Mouse (Mus musculus) thymus, postnatal 4 days (tissue): ENCODE measurements around the gene Fam71b.
A peak's percentile ranks its signal among the peaks of the same experiment; 100 is the strongest.

ENCODE experiments used
- DNase-seq: peaks from one replicate; pipeline ENCODE4 v3.0.0; 2021

The Fam71b gene

DNA sequence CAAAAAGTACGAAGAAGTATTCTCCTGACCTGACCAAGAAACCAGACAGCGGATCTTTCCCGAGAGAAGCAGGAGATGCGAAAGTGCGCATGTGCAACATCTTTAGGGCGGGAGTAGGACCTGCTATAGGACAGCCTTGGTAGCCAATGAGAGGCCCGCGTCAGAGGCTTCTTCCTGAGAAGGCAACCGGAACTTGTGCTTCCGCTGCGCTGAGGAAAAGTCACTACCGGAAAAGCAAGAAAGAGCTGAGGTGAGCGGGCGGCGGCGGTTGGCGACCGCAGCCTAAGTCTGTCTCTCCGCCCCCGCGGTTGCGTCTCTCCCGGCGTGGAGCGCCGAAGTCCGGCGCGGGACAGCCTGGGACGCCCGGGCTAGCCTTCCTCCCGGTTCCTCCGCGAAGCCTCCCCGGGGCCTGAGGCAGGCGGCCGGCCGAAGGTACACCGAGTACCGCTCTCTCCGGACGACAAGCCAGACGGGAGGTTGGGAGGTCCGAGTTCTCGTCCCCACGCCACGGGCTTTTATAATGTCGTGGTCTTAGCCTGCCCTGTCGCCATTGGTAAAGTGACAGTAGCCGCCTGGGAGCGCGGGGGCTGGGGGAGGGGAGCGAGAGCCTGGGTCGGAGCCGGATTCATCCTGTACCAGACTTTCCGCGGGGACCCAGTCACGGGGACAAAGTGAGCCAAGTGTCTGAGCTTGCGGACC, 40.5 kb downstream of the Fam71b start, which contains the start of gene Med7:
Gene Med7, plus strand, starts transcription at position 166 of the 699 bp plus-strand sequence.
- peak; percentile 90 for DNase-seq

DNA sequence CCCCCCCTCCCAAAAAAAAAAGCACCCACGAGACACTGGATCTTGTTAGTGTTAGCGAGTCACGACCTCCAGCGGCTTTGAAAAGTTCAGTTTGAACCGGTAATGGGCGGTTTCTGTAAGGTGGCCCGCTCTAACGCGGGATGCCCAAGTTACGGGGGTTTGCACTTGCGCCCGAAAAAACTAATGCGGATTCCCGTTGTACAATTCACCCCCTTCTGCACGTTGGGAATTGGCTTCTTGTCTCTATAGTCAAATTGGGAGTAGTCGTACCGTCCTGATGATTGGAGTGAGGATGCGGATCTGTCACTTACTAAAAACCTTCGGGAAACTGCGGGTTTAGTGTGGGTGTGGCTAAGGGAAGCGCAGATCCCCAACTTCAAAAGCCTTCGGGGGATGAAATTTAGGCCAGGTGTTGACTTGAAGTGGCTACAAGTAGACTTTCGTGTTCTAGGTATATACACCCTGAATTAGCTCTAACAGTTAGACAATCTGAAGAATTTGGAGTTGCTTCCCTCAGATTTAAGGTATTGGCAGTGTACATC, 41.2 kb downstream of the Fam71b start:
- no peak for DNase-seq

DNA sequence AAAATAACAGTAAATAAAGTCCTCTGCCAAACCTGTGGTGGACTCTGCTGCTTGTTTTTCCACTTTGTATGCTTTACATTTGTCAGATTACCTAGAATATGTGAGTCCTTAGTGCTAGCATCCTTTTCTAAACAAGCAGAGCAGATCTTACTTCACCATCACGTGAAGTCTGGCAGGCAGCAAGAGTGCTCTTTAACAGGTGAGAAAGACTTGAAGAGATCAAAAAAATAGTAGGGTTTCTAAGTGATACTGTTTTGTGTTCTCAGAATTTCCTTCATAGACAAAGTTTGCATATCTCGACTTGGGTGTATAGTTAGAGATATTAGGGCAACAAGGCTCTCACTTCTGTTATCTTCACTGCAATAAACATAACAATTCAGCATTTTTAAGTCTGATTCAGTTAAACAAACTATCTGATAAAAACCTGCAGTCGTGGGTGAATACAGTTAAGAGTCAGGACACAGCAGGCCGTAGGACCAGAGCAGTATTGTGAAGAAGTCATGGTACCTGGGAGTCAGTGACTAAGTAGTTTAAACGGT, 42.7 kb downstream of the Fam71b start:
- DNase-seq, result no peak

DNA sequence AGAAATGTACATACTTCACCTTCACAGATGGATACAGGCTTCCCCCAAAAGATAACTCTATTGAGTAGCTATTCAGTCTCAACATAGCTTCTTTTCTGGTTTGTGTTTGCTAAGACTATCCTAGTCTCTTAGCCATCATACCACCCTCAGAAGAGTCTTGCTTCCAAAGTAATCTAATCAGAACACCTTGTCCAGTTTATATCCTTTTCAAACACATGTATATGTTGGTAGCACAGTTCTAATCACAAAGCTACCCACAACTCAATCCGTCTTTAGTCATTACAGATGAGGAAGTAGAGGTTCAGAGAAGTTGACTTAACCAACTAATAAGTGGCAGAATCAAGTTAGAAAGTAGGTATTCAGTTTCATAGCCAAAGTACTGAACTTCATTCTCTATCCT, 45.4 kb downstream of the Fam71b start:
- DNase-seq, result no peak

DNA sequence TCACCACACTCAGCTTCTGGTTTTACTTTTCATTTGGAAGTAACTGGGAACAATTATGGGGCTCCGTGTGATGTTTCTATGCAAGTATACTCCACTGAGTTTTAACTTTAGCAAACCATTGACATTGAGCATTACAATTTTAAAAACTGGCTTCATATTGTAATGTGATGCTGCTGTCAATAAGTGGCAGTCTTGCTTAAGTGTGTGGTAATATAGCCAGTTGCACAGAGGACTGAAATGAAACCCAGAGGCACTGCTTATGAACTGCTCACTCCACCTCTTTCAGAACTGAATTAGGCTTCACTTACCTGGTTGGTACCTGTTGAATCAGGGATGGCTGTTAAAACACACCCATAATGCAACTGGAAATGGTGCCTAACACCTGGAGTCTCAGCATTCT, 46.8 kb downstream of the Fam71b start:
- DNase-seq, result no peak

DNA sequence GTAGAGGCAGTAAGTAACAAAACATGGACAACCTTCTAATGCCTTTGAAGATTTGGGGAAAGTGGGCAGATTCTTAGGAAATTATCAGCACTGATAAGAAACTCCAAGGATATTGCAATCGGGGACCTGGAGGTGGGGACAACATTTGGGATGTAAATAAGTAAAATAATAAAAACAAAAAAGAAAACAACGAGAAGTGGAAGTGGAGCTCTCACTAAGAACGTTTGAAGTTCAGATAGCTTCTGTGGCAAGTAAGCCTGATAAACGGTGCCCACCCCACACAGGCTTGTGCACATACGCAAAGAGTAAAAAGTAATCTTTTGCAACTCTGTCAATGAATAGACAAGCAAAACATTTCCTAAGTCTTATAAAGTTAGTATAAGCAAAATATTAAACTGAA, 47.6 kb downstream of the Fam71b start:
- no peak for DNase-seq

DNA sequence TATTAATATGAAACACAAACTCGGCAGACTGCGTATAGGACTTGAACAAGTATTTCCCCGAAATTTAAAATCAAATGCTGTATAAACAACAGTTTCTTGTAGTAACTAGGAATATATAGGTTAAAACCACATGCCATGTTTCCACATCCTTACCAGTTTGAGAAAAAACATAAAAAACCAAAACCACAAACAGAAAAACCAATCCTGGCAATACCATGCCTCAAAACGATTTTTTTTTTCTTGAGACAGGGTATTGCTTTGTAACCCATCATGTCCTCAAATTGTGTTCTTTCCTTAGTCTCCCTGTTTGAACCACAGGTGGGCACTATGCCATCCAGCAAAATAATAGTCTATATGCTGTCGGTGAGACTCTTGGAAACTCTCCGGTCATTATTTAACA, 49.8 kb downstream of the Fam71b start:
- DNase-seq, result no peak

DNA sequence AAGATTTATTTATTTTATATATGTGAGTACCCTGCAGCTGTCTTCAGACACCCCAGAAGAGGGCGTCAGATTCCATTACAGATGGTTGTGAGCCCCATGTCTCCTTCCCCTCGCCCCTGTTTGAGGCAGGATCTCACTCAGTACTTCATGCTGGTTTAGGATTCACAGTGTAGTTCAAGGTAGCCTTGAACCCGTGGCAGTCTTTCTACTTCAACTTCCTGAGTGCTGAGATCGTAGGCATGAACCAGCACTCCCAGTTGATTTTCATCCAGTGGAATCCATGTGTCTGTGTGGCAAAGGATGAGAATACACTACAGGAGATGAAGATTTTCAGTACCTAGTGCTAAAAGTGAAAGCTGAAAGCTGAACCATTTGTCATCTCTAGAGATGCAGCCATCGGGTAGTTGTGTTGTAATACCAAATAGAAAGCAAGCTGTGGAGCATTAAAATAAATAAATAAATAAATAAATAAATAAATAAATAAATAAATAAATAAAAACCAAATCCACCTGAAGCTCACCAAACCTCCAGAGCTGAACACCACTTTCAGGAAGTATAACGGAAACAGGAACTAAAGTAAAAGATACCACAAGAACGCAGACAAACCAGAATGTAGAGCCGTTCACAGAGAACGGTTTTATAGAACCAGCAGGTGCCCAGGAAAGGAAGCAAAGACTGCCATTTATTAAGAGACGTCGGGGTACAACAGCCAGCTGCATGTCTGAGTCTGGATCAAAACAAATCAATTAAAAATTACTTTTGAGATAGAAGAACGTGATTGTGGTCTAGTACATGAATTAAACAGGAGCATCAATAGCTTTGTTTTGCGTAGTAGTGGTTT, 51.5 kb downstream of the Fam71b start:
- DNase-seq, result peak; percentile 28

DNA sequence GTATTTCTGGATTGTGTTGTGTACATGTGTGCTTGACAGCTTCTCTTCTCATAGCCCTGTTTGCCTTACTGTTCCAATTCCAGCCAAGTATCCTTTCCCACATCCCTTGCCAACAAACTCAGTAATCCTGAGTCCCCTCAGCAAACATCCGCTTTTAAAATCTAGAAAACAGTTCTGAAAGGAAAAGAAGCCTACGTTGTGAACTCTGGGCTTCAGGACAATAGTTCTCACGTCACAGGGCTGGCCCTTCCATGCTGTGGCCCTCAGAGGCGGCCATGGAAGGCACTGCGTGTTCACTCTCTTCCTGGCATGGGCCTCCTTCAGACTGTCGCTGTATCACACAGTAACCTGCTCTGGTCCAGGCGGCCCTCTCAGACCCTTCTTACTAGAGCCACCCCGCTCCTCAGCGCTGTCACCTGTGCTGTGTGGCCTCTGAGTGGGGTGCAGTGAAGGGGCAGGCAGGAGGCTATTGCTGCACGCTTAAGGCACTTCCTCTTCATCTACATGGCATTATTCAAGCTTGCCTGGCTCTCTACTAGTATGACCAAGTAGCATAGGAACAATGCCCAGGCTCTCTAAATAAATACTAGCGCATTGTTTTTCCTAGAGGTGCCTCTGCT, 53.2 kb downstream of the Fam71b start:
- DNase-seq, result no peak

DNA sequence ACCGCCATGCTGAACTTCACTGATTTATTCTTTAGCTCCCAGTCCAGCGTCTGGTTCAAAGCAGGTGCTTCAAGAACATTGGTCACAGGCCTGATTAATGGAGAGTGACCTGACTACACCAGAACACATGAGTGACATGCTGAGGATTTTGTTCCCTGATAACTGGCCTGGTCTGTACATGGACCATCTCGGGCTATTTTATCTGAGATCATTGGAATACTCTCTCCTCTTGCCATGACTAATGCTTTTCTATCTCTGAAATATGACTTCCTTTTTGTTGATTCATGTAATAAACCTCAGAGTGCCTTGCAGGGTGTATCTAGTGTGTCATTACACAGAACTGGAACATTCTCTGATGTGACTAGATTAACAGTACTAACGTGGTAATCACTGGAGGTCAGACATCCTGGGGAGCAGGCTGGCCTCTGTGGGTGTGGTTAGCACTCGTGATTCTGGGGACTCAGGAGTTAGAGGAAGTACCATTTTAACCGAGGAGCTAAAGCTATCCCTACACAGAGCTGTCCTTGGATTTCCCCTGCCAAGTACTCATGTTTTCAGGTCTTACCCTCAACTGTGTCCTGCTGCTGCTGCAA, 58.2 kb downstream of the Fam71b start, which contains the start of gene Havcr2:
Gene Havcr2, plus strand, starts transcription at position 483 of the 593 bp plus-strand sequence.
- no peak for DNase-seq
